Mouse (Mus musculus) heart, postnatal 36 days (tissue): ENCODE measurements at regions not wholly inside any gene's neighbourhood (a gene's known extent, or its start where the extent isn't known, plus 50 kb on each side); places are given as distances from the start of the nearest gene placed in this dataset.

Experiments used
- DNase-seq, 2 experiments: peaks; one replicate each; pipeline ENCODE4 v3.0.0; 2021 to 2022
- intact Hi-C: fragments of 180-260 bp; cut with DNase I; formaldehyde crosslinking; loops from one replicate; pipeline ENCODE4 v1.15.1; 2025

- no peak for DNase-seq
- intact Hi-C loops = no loop called here
Measured at GRCm38 (mm10) chr14:54104243-54104642, 149.7 kb downstream of the Dad1 start.

DNA sequence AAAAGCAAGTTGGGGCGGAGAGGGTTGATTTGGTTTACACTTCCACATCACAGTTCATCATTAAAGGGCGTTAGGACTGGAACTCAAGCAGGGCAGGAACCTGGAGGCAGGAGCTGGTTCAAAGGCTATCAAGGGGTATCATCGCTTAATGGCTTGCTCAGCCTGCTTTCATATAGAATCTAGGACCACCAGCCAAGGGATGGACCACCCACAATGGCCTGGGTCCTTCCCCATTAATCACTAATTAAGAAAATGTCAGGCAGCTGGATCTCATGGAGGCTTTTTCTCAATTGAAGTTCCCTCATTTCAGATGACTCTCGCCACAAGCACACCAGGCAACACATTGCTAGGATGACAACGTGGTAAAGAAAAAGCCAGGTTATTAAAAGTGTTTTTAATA, 150.4 kb downstream of the Dad1 start:
- intact Hi-C loops = no loop called here
- no peak for DNase-seq

DNA sequence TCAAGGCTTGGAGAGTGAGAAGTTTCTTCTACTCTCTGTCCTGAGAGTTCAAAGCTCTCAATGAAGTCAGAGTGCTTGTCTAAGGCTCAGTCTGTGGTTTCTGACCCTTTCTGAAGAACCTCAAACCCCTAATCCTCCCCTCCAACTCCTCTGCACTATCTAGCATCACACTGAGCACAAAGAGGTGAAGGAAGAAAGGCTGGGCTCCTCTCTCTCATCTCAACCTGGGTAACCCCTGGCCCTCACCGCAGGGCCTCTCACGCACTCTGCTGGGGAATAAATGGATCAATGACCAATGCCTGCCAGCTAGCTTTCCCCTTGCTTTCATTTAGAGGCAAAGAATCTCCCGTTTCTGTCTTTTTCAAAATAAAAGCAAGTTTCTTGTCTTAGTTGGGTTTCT, 150.8 kb downstream of the Dad1 start:
- no peak for DNase-seq
- intact Hi-C loops = no loop called here

GRCm38 (mm10) chr14:54101775-54102174, 152.1 kb downstream of the Dad1 start:
- intact Hi-C loops = no loop called here
- no peak for DNase-seq

DNA sequence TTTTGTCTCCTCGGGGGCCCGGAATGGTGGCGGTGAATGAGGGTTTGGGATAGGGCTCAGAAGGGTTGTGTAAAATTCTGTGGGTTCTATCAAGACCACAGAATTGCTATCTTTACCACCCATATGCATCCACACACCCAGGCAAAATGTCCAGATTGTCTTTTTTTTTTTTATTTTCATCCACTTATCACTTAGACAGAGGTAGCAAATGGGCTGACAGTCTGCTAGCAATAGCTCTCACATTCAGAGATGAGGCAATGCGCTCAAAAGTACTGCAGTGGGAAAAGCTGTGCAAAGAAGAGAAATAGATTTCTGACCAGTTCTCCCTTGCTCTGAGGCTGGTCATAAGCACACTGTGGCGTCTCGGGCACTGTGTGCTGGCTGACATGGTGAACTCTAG, 154.5 kb downstream of the Dad1 start:
- intact Hi-C loops = no loop called here

DNA sequence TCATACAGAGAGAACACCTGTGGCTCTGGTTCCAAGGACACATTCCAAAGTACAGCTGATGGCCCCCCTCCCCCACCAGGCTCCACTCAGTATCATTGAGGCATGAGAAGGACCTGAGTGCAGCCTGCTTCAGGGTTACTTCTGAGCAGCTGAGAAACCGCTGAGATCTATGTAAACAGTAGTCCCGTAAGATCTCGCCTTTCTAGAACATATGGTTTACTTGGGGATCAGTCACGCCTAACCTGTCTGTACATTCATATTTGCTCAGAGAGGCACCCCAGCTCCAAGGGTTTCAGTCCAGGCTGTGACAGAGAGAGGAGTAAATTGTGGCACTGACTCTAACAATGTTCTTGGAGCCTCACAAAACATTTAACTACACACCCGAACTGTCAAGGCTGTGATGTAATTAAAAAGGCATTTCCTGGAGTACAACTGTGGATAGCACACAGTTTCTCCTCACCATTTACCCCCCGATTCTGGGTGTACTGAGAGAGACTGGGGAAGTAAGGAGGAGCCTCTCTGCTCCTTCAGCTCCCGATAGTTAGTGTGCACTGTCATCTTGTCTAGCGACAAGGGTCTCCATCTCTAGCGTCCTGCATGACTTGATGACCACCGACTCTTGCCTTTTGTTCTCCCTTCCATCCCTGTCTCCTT, 155.7 kb downstream of the Dad1 start:
- no peak for DNase-seq
- intact Hi-C loops = no loop called here

More for the DNA sequence above, 154.5 kb downstream of the Dad1 start:
- DNase-seq = no peak

DNA sequence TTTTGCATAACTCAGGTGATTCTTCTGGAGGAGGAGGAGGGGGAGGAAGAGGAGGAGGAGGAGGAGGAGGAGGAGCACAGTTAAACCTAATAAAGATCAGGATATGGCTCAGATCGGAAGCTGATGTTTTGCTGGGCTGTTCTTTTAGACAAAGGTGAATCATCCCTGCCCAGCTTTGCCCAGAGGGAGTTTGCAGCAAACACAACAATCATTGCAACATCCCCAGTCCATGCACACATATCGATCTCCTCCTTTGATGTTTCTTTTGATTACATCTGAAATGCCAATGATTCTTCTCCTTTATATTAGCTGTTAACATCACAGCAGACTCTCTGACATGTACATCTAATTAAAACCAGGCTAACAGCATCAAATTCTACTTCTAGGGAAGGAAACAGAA, 156.9 kb downstream of the Dad1 start:
- no peak for DNase-seq
- intact Hi-C loops = no loop called here

GRCm38 (mm10) chr14:54092444-54092843, 161.5 kb downstream of the Dad1 start:
- no peak for DNase-seq
- intact Hi-C loops = no loop called here

GRCm38 (mm10) chr14:54086660-54087059, 167.2 kb downstream of the Dad1 start:
- intact Hi-C loops = no loop called here
- DNase-seq = no peak

GRCm38 (mm10) chr14:54074659-54075058, 179.2 kb downstream of the Dad1 start:
- no peak for DNase-seq
- intact Hi-C loops = no loop called here

GRCm38 (mm10) chr14:54072283-54072912, 181.5 kb downstream of the Dad1 start:
- intact Hi-C loops = no loop called here
- peak in 1 of 2 experiments; percentile 9 for DNase-seq

- intact Hi-C loops = no loop called here
- no peak for DNase-seq
Measured at GRCm38 (mm10) chr14:54070240-54070639, 183.7 kb downstream of the Dad1 start.

DNA sequence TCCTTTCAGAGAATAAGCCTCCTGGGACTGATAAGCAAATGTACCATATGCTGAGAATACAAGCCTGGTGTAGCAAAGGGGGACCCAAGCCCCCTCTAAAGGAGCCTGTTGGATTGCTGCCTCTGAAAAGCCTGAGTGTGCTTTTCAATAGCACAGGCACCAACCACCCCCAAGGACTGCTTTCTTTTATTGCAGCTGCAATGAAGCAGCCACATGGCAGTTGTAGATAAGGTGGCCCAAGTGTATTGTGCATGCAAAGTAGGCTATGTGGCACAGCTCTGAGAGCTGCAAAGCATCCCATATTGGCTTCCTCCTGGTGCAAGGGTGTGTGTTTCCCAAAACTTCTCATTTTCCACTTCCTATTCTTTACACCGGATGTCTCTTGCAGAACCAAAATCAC, 185.2 kb downstream of the Dad1 start:
- intact Hi-C loops = loop anchor here (10.0 kb wide), 1 partner anchor 576 kb away; the partner anchor contains the start of genes Cdh24 and Gm17606
- DNase-seq = no peak

GRCm38 (mm10) chr14:54065466-54065865, 188.4 kb downstream of the Dad1 start:
- intact Hi-C loops = loop anchor here (2.0 to 10.0 kb wide), 2 partner anchors 161 to 579 kb away; partner anchors contain the start of genes Cdh24 and Gm17606
- DNase-seq = no peak

GRCm38 (mm10) chr14:54064541-54065402, 189.1 kb downstream of the Dad1 start:
- intact Hi-C loops = loop anchor here (1.0 to 10.0 kb wide), 3 partner anchors 89 to 580 kb away; partner anchors contain the start of genes Cdh24 and Gm17606

GRCm38 (mm10) chr14:54061570-54061969, 192.3 kb downstream of the Dad1 start:
- intact Hi-C loops = loop anchor here (10.0 kb wide), 1 partner anchor 583 kb away; the partner anchor contains the start of genes Cdh24 and Gm17606

More at GRCm38 (mm10) chr14:54064541-54065402, 189.1 kb downstream of the Dad1 start:
- peak; percentile 70 to 72 for DNase-seq

DNA sequence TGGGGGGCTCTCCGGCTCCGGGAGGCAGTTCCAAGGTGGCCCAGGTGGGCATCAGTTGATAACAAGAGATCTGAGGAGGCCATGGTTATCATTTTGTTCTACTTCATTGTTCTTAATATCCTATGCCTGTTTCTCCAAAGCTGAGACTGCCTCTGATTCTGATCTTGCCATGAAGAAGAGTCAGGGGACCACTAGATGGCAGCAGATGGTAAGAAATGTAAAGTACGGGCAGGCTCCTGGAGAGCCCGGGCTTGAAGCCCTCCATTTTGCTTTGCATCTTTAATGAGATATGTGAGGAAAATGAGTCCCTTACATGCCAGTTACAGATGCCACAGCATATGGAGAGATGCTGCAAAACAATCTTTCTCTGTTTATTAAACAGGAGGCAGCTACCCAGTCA, 194.1 kb downstream of the Dad1 start:
- intact Hi-C loops = loop anchor here (5.0 to 10.0 kb wide), 2 partner anchors 433 to 585 kb away; partner anchors contain the start of genes Cdh24 and Gm17606

More at GRCm38 (mm10) chr14:54061570-54061969, 192.3 kb downstream of the Dad1 start:
- DNase-seq = no peak

DNA sequence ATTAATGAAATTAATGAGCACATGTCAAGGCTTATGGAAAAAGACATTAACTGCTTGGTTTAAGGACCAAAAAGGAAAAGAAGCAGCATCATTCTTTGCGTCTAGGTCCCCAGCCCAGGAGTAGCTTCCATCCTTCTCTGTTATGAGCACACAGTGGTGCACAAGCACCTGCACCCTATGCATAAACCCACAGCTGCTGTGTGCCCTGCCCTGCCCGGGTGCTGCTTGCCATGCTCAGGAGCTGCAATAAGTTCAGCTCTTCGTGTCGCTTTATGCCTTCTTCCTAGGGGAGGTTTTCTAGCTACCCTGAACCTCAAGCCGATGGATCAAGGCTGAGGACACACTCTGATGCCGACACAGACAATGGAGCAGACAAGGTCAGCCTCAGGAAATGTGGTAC, 194.8 kb downstream of the Dad1 start:
- DNase-seq = no peak
- intact Hi-C loops = loop anchor here (5.0 kb wide), 1 partner anchor 433 kb away; no protein-coding TSS in a partner anchor

More for the DNA sequence above, 194.1 kb downstream of the Dad1 start:
- peak; percentile 62 for DNase-seq

DNA sequence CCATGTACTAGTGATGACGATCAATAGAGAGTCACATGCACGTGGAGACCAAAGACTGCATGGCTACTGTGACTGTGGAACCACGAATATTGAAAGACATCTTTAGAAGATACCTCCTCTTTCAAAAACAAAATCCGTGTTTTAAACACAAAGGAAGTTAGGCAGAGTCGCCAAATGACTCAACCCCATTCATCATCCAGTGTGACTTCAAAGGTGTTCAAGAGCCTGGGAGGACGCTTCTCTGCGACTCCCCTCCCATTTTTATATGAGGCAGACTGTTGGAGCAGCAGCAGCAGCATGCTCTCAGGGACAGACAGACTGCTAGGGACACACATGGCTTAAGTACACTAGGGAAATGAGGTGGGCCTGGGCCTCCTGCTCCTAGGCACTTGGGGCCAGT, 197.2 kb downstream of the Dad1 start:
- intact Hi-C loops = loop anchor here (5.0 kb wide), 1 partner anchor 436 kb away; no protein-coding TSS in a partner anchor

GRCm38 (mm10) chr14:54055390-54055789, 198.5 kb downstream of the Dad1 start:
- no peak for DNase-seq
- intact Hi-C loops = loop anchor here (5.0 kb wide), 1 partner anchor 437 kb away; no protein-coding TSS in a partner anchor

More for the DNA sequence above, 197.2 kb downstream of the Dad1 start:
- no peak for DNase-seq

DNA sequence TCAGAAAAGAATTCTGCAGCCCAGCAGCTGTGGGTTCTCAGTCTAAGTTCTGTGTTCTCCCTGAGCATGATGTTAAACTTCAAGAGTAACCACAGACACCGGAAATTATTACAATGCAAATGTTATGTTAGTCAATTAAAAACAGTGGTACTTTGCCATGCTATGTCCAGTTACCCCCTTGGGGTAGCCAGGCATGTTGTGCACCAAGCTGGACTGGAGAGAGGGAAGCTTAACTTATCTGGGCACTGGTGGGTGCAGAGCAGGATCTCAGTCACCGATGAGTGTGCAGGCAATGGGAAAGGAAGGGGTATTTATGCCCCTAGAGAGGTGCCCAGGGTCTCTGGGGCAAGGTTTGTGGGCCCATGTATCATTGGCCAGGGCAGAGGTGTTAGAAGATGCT, 211.6 kb downstream of the Dad1 start:
- DNase-seq = no peak
- intact Hi-C loops = no loop called here
